Comparison of ENCODE assay signal across 8 mouse cellular contexts in genomic region chr16:91596397-91596778, GRCm38 (mm10). TPM values are rescaled to one million over a fixed set of nuclear protein-coding genes. Genes with fewer than 3 reads are reported as not detected.
DNase-seq lines count a peak whose midpoint lies in the region; ATAC-seq lines count a peak whose summit lies in the region.

No protein-coding gene starts in this region.

- H3K4me2 ChIP-seq in forebrain, embryonic 12.5 days, result peak overlapping the region; percentile 88
- H3K4me2 ChIP-seq in liver, embryonic 15.5 days, result peak overlapping the region; percentile 100
- peak overlapping the region; percentile 88 for H3K4me2 ChIP-seq in stomach, embryonic 15.5 days

- 17% methylated on average over 9 of the region's 9 CpGs for WGBS in heart, embryonic 10.5 days
- WGBS in forebrain, embryonic 12.5 days, result 20% methylated on average over 9 of the region's 9 CpGs
- WGBS in liver, embryonic 15.5 days (ENCODE audit: insufficient replicate concordance), result 9% methylated on average over 9 of the region's 9 CpGs
- WGBS in stomach, embryonic 15.5 days, result 16% methylated on average over 9 of the region's 9 CpGs

- peaks cover 10% of the 10 kb centered on the region for H3K27me3 ChIP-seq in heart, embryonic 10.5 days (ENCODE audit: insufficient read depth, poor library complexity, severe bottlenecking)
- H3K27me3 ChIP-seq in forebrain, embryonic 12.5 days, result peaks cover 8% of the 10 kb centered on the region
- H3K27me3 ChIP-seq in liver, embryonic 15.5 days, result peaks cover 44% of the 10 kb centered on the region
- no peaks in the 10 kb centered on the region for H3K27me3 ChIP-seq in stomach, embryonic 15.5 days (replicated peaks)

- peak overlapping the region; percentile 90; the same call in 1 of the 2 replicates for H3K27ac ChIP-seq in heart, embryonic 10.5 days
- no peak overlapping the region for H3K27ac ChIP-seq in forebrain, embryonic 12.5 days
- no peak overlapping the region for H3K27ac ChIP-seq in liver, embryonic 15.5 days (replicated peaks)
- H3K27ac ChIP-seq in stomach, embryonic 15.5 days, result no peak overlapping the region

- no peak for ATAC-seq in forebrain, embryonic 12.5 days (ENCODE audit: low FRiP score)
- no peak for ATAC-seq in liver, embryonic 15.5 days (ENCODE audit: insufficient read depth)
- ATAC-seq in stomach, embryonic 15.5 days (ENCODE audit: insufficient read depth, low FRiP score, low read depth), result no peak

- H3K4me3 ChIP-seq in heart, embryonic 10.5 days, result peak overlapping the region; percentile 93
- peak overlapping the region; percentile 82 for H3K4me3 ChIP-seq in forebrain, embryonic 12.5 days (replicated peaks)
- peak overlapping the region; percentile 79 for H3K4me3 ChIP-seq in liver, embryonic 15.5 days (replicated peaks)
- H3K4me3 ChIP-seq in stomach, embryonic 15.5 days (replicated peaks), result peak overlapping the region; percentile 80

- peaks cover 14% of the 10 kb centered on the region for H3K36me3 ChIP-seq in heart, embryonic 10.5 days
- no peaks in the 10 kb centered on the region for H3K36me3 ChIP-seq in forebrain, embryonic 12.5 days (replicated peaks)
- no peaks in the 10 kb centered on the region; the same call in 1 of the 2 replicates for H3K36me3 ChIP-seq in liver, embryonic 15.5 days (replicated peaks)
- no peaks in the 10 kb centered on the region for H3K36me3 ChIP-seq in stomach, embryonic 15.5 days

- H3K9ac ChIP-seq in forebrain, embryonic 12.5 days, result peak overlapping the region; percentile 84
- peak overlapping the region; percentile 70; the same call in 1 of the 2 replicates for H3K9ac ChIP-seq in liver, embryonic 15.5 days
- H3K9ac ChIP-seq in stomach, embryonic 15.5 days, result no peak overlapping the region

- no peaks in the 10 kb centered on the region for H3K9me3 ChIP-seq in heart, embryonic 10.5 days
- no peaks in the 10 kb centered on the region for H3K9me3 ChIP-seq in forebrain, embryonic 12.5 days
- no peaks in the 10 kb centered on the region for H3K9me3 ChIP-seq in liver, embryonic 15.5 days (replicated peaks)
- no peaks in the 10 kb centered on the region for H3K9me3 ChIP-seq in stomach, embryonic 15.5 days

- H3K4me1 ChIP-seq in heart, embryonic 10.5 days, result peaks cover 32% of the 10 kb centered on the region
- H3K4me1 ChIP-seq in forebrain, embryonic 12.5 days, result peaks cover 6% of the 10 kb centered on the region
- peaks cover 40% of the 10 kb centered on the region for H3K4me1 ChIP-seq in liver, embryonic 15.5 days (replicated peaks)
- no peaks in the 10 kb centered on the region for H3K4me1 ChIP-seq in stomach, embryonic 15.5 days

- no peak for DNase-seq in heart, embryonic 10.5 days (ENCODE audit: low spot score)
- DNase-seq in heart, adult 8-10 months (ENCODE audit: low spot score), result no peak
- DNase-seq in CD4-positive helper T cell, adult 2 months (ENCODE audit: low read depth, low spot score), result peak; percentile 88
- no peak for DNase-seq in adrenal gland, postnatal 14 days
- DNase-seq in thymus, postnatal 10 days (ENCODE audit: low spot score in 2 of 2), result no peak

RNA-seq across cellular contexts. Expression of gene Tmem50b, which starts 1.2 kb away (rescaled TPM):
- 44.7 and 56.1 TPM in 2 replicates for polyA plus RNA-seq in heart, embryonic 10.5 days (2016; fragmentation: Nextera tagmentation; extraction: Ambion mirVana)
- 10 to 100 TPM; 49.1 to 56.7 (median 50.9) TPM for total RNA-seq in heart, adult 8-10 months (2022)
- polyA plus RNA-seq in forebrain, embryonic 12.5 days (2016; fragmentation: Nextera tagmentation; extraction: Ambion mirVana), result 38.7 and 41.2 TPM in 2 replicates
- 6.8 and 7.4 TPM in 2 replicates for polyA plus RNA-seq in liver, embryonic 15.5 days (2015; fragmentation: Nextera tagmentation; extraction: Ambion mirVana)
- polyA plus RNA-seq in stomach, embryonic 15.5 days (2015; fragmentation: Nextera tagmentation; extraction: Ambion mirVana), result 40.6 and 46.7 TPM in 2 replicates
- 45.6 and 48.0 TPM in 2 replicates for total RNA-seq in adrenal gland, postnatal 14 days (2021)

RNA-seq across cellular contexts. Expression of gene Dnajc28, which starts 22.4 kb away (rescaled TPM):
- 2.7 and 2.9 TPM in 2 replicates for polyA plus RNA-seq in heart, embryonic 10.5 days (2016; fragmentation: Nextera tagmentation; extraction: Ambion mirVana)
- 10 to 100 TPM; 34.1 to 41.5 (median 39.8) TPM for total RNA-seq in heart, adult 8-10 months (2022)
- 5.3 and 5.4 TPM in 2 replicates for polyA plus RNA-seq in forebrain, embryonic 12.5 days (2016; fragmentation: Nextera tagmentation; extraction: Ambion mirVana)
- polyA plus RNA-seq in liver, embryonic 15.5 days (2015; fragmentation: Nextera tagmentation; extraction: Ambion mirVana), result 1.7 and 2.1 TPM in 2 replicates
- 2.9 and 3.3 TPM in 2 replicates for polyA plus RNA-seq in stomach, embryonic 15.5 days (2015; fragmentation: Nextera tagmentation; extraction: Ambion mirVana)
- total RNA-seq in adrenal gland, postnatal 14 days (2021), result 12.8 and 15.1 TPM in 2 replicates

RNA-seq across cellular contexts. Expression of gene Ifngr2, which starts 49.5 kb away (rescaled TPM):
- 53.7 and 85.6 TPM in 2 replicates for polyA plus RNA-seq in heart, embryonic 10.5 days (2016; fragmentation: Nextera tagmentation; extraction: Ambion mirVana)
- total RNA-seq in heart, adult 8-10 months (2022), result 100 to 1,000 TPM; 122 to 145 (median 132) TPM
- 27.9 and 31.9 TPM in 2 replicates for polyA plus RNA-seq in forebrain, embryonic 12.5 days (2016; fragmentation: Nextera tagmentation; extraction: Ambion mirVana)
- 16.1 and 17.1 TPM in 2 replicates for polyA plus RNA-seq in liver, embryonic 15.5 days (2015; fragmentation: Nextera tagmentation; extraction: Ambion mirVana)
- polyA plus RNA-seq in stomach, embryonic 15.5 days (2015; fragmentation: Nextera tagmentation; extraction: Ambion mirVana), result 49.3 and 55.6 TPM in 2 replicates
- total RNA-seq in adrenal gland, postnatal 14 days (2021), result 27.7 and 30.8 TPM in 2 replicates

RNA-seq across cellular contexts. Expression of gene Gart, which starts 50.4 kb away (rescaled TPM):
- polyA plus RNA-seq in heart, embryonic 10.5 days (2016; fragmentation: Nextera tagmentation; extraction: Ambion mirVana), result 125 and 144 TPM in 2 replicates
- total RNA-seq in heart, adult 8-10 months (2022), result 10 to 100 TPM; 72.7 to 86.8 (median 73.1) TPM
- polyA plus RNA-seq in forebrain, embryonic 12.5 days (2016; fragmentation: Nextera tagmentation; extraction: Ambion mirVana), result 118 and 124 TPM in 2 replicates
- polyA plus RNA-seq in liver, embryonic 15.5 days (2015; fragmentation: Nextera tagmentation; extraction: Ambion mirVana), result 57.4 and 65.8 TPM in 2 replicates
- 107 and 115 TPM in 2 replicates for polyA plus RNA-seq in stomach, embryonic 15.5 days (2015; fragmentation: Nextera tagmentation; extraction: Ambion mirVana)
- 96.7 and 98.3 TPM in 2 replicates for total RNA-seq in adrenal gland, postnatal 14 days (2021)

RNA-seq across cellular contexts. Expression of gene Son, which starts 50.9 kb away (rescaled TPM):
- 79.3 and 93.6 TPM in 2 replicates for polyA plus RNA-seq in heart, embryonic 10.5 days (2016; fragmentation: Nextera tagmentation; extraction: Ambion mirVana)
- 100 to 1,000 TPM; 119 to 148 (median 131) TPM for total RNA-seq in heart, adult 8-10 months (2022)
- polyA plus RNA-seq in forebrain, embryonic 12.5 days (2016; fragmentation: Nextera tagmentation; extraction: Ambion mirVana), result 165 and 167 TPM in 2 replicates
- polyA plus RNA-seq in liver, embryonic 15.5 days (2015; fragmentation: Nextera tagmentation; extraction: Ambion mirVana), result 36.7 and 39.5 TPM in 2 replicates
- polyA plus RNA-seq in stomach, embryonic 15.5 days (2015; fragmentation: Nextera tagmentation; extraction: Ambion mirVana), result 108 and 114 TPM in 2 replicates
- total RNA-seq in adrenal gland, postnatal 14 days (2021), result 226 and 238 TPM in 2 replicates
